Mouse (Mus musculus) MEL (cell line): ENCODE data around the gene Slc17a6. TPM values are rescaled to one million over a fixed set of nuclear protein-coding genes. Genes with fewer than 3 reads are reported as not detected.

ENCODE experiments used
- DNase-seq: peaks from one replicate; pipeline ENCODE4 v3.0.0; 2011; ENCODE audit warnings: low read depth, low spot score
- H3K27ac ChIP-seq: 2 replicates; pipeline ENCODE4 v1.5.1; 2012; ENCODE audit warnings: low read depth, mild to moderate bottlenecking, control low read depth, low read length, moderate library complexity; ENCODE audit not compliant: control insufficient read depth
- H3K27me3 ChIP-seq, 2 experiments: fragments of 150-350 bp in 1 of 2; sonication (generic) in 1 of 2; 2 replicates each; pipeline ENCODE4 v1.6.1; 2012; ENCODE audit warnings: low read length in 2 of 2, mild to moderate bottlenecking in 2 of 2, improper control_type of control experiment in 1 of 2, moderate library complexity in 1 of 2; ENCODE audit not compliant: insufficient read depth in 2 of 2, control insufficient read depth in 1 of 2
- H3K36me3 ChIP-seq, 2 experiments: 2 replicates each; pipeline ENCODE4 v1.6.1; 2012 to 2014; ENCODE audit warnings: low read length in 2 of 2, improper control_type of control experiment in 1 of 2, inconsistent platforms in 1 of 2, mild to moderate bottlenecking in 1 of 2; ENCODE audit not compliant: insufficient read depth in 2 of 2, control insufficient read depth in 1 of 2
- H3K4me1 ChIP-seq, 2 experiments: fragments of 150-350 bp in 1 of 2; sonication (generic) in 1 of 2; 2 replicates each; pipeline ENCODE4 v1.6.1; 2012; ENCODE audit warnings: low read length in 2 of 2, improper control_type of control experiment in 1 of 2, mild to moderate bottlenecking in 1 of 2; ENCODE audit not compliant: insufficient read depth in 2 of 2, control insufficient read depth in 1 of 2
- H3K4me3 ChIP-seq, 2 experiments: fragments of 150-350 bp in 1 of 2; sonication (generic) in 1 of 2; 2 replicates each; pipeline ENCODE4 v1.5.1; 2012; ENCODE audit warnings: low read depth in 2 of 2, low read length in 2 of 2, mild to moderate bottlenecking in 2 of 2, moderate library complexity in 2 of 2, control low read depth in 1 of 2, improper control_type of control experiment in 1 of 2; ENCODE audit not compliant: control insufficient read depth in 1 of 2, insufficient read depth in 1 of 2
- H3K79me2 ChIP-seq: 2 replicates; pipeline ENCODE4 v1.6.1; 2012; ENCODE audit warnings: mild to moderate bottlenecking, low read length, moderate library complexity; ENCODE audit not compliant: control insufficient read depth, poor library complexity, insufficient read depth
- H3K9ac ChIP-seq: 2 replicates; pipeline ENCODE4 v1.6.1; 2012; ENCODE audit warnings: low read depth, mild to moderate bottlenecking, control low read depth, low read length, moderate library complexity; ENCODE audit not compliant: control insufficient read depth, poor library complexity, severe bottlenecking
- H3K9me3 ChIP-seq: fragments of 150-350 bp; sonication (generic); replicated peaks from 2 replicates; pipeline ENCODE4 v1.6.1; 2012; ENCODE audit warnings: mild to moderate bottlenecking, low read length, improper control_type of control experiment, moderate library complexity; ENCODE audit not compliant: insufficient read depth
- BHLHE40 ChIP-seq: IDR thresholded peaks from 2 replicates; pipeline ENCODE4 v1.6.1; 2012; ENCODE audit warnings: low read depth, mild to moderate bottlenecking, inconsistent platforms, low read length, improper control_type of control experiment, borderline replicate concordance
- CTCF ChIP-seq, 3 experiments: IDR thresholded peaks in 2 of 3; conservative IDR thresholded peaks in 1 of 3; 2 replicates each; pipeline ENCODE4 v1.5.1; 2011 to 2012; ENCODE audit warnings: low read length in 3 of 3, low read depth in 2 of 3, mild to moderate bottlenecking in 2 of 3, improper control_type of control experiment in 1 of 3, inconsistent platforms in 1 of 3, mixed read lengths in 1 of 3, moderate library complexity in 1 of 3; ENCODE audit not compliant: control insufficient read depth in 1 of 3, insufficient read depth in 1 of 3, poor library complexity in 1 of 3, severe bottlenecking in 1 of 3
- E2F4 ChIP-seq: IDR thresholded peaks from 2 replicates; pipeline ENCODE4 v1.6.1; 2011; ENCODE audit warnings: low read depth, low read length, improper control_type of control experiment, borderline replicate concordance
- ELF1 ChIP-seq: IDR thresholded peaks from 2 replicates; pipeline ENCODE4 v1.6.1; 2014; ENCODE audit warnings: low read depth, mild to moderate bottlenecking, inconsistent platforms, low read length, improper control_type of control experiment, moderate library complexity
- EP300 ChIP-seq, 2 experiments: IDR thresholded peaks; 2 replicates each; pipeline ENCODE4 v1.6.1; 2011; ENCODE audit warnings: improper control_type of control experiment in 2 of 2, low read length in 2 of 2, low read depth in 1 of 2, mild to moderate bottlenecking in 1 of 2
- ETS1 ChIP-seq: IDR thresholded peaks from 2 replicates; pipeline ENCODE4 v1.6.1; 2012; ENCODE audit warnings: low read depth, mild to moderate bottlenecking, inconsistent platforms, low read length, improper control_type of control experiment, moderate library complexity
- GABPA ChIP-seq: IDR thresholded peaks from 2 replicates; pipeline ENCODE4 v1.6.1; 2012; ENCODE audit warnings: low read depth, mild to moderate bottlenecking, inconsistent platforms, low read length, improper control_type of control experiment, moderate library complexity
- GATA1 ChIP-seq: IDR thresholded peaks from 2 replicates; pipeline ENCODE4 v1.6.1; 2011; ENCODE audit warnings: low read depth, low read length, improper control_type of control experiment
- HCFC1 ChIP-seq: IDR thresholded peaks from 2 replicates; pipeline ENCODE4 v1.6.1; 2012; ENCODE audit warnings: low read depth, mild to moderate bottlenecking, inconsistent platforms, low read length, improper control_type of control experiment, moderate library complexity
- JUND ChIP-seq: IDR thresholded peaks from 2 replicates; pipeline ENCODE4 v1.6.1; 2011; ENCODE audit warnings: low read depth, mild to moderate bottlenecking, improper control_type of control experiment, low read length
- MAFK ChIP-seq: IDR thresholded peaks from 2 replicates; pipeline ENCODE4 v1.6.1; 2011; ENCODE audit warnings: low read depth, mild to moderate bottlenecking, low read length, improper control_type of control experiment, borderline replicate concordance
- MAX ChIP-seq: IDR thresholded peaks from 2 replicates; pipeline ENCODE4 v1.6.1; 2011; ENCODE audit warnings: low read length, improper control_type of control experiment
- MAZ ChIP-seq: IDR thresholded peaks from 2 replicates; pipeline ENCODE4 v1.6.1; 2012; ENCODE audit warnings: low read depth, mild to moderate bottlenecking, inconsistent platforms, low read length, improper control_type of control experiment
- MEF2A ChIP-seq: IDR thresholded peaks from 2 replicates; pipeline ENCODE4 v1.6.1; 2014; ENCODE audit warnings: low read depth, mild to moderate bottlenecking, inconsistent platforms, low read length, improper control_type of control experiment; ENCODE audit not compliant: poor library complexity, insufficient replicate concordance, severe bottlenecking; ENCODE audit errors: extremely low read depth
- MXI1 ChIP-seq: IDR thresholded peaks from 2 replicates; pipeline ENCODE4 v1.6.1; 2011; ENCODE audit warnings: mild to moderate bottlenecking, low read depth, low read length, improper control_type of control experiment
- MYB ChIP-seq: IDR thresholded peaks from 2 replicates; pipeline ENCODE4 v1.6.1; 2011; ENCODE audit warnings: mild to moderate bottlenecking, low read depth, low read length, improper control_type of control experiment
- MYC ChIP-seq: IDR thresholded peaks from 2 replicates; pipeline ENCODE4 v1.6.1; 2011; ENCODE audit warnings: low read depth, mild to moderate bottlenecking, low read length, improper control_type of control experiment, moderate library complexity
- NELFE ChIP-seq: IDR thresholded peaks from 2 replicates; pipeline ENCODE4 v1.6.1; 2011; ENCODE audit warnings: low read depth, low read length, improper control_type of control experiment
- POLR2AphosphoS5 ChIP-seq: IDR thresholded peaks from 2 replicates; pipeline ENCODE4 v1.6.1; 2012; ENCODE audit warnings: low read depth, borderline replicate concordance, mild to moderate bottlenecking, inconsistent platforms, low read length, moderate library complexity, mixed read lengths
- RCOR1 ChIP-seq: IDR thresholded peaks from 2 replicates; pipeline ENCODE4 v1.6.1; 2012; ENCODE audit warnings: low read depth, mild to moderate bottlenecking, inconsistent platforms, low read length, improper control_type of control experiment
- SIN3A ChIP-seq: IDR thresholded peaks from 2 replicates; pipeline ENCODE4 v1.6.1; 2012; ENCODE audit warnings: low read length, improper control_type of control experiment, inconsistent platforms
- SMC3 ChIP-seq: IDR thresholded peaks from 2 replicates; pipeline ENCODE4 v1.6.1; 2011; ENCODE audit warnings: low read depth, low read length, improper control_type of control experiment
- TBP ChIP-seq: IDR thresholded peaks from 2 replicates; pipeline ENCODE4 v1.8.0; 2011; ENCODE audit warnings: low read depth, low read length, improper control_type of control experiment
- TCF12 ChIP-seq: IDR thresholded peaks from 2 replicates; pipeline ENCODE4 v1.6.1; 2014; ENCODE audit warnings: low read depth, mild to moderate bottlenecking, inconsistent platforms, low read length, improper control_type of control experiment, moderate library complexity
- UBTF ChIP-seq: IDR thresholded peaks from 2 replicates; pipeline ENCODE4 v1.6.1; 2012; ENCODE audit warnings: low read depth, mild to moderate bottlenecking, inconsistent platforms, low read length, improper control_type of control experiment, moderate library complexity, borderline replicate concordance; ENCODE audit not compliant: insufficient read depth
- USF1 ChIP-seq: IDR thresholded peaks from 2 replicates; pipeline ENCODE4 v1.6.1; 2014; ENCODE audit warnings: low read depth, mild to moderate bottlenecking, inconsistent platforms, low read length, improper control_type of control experiment, moderate library complexity
- USF2 ChIP-seq, 2 experiments: IDR thresholded peaks; 2 replicates each; pipeline ENCODE4 v1.6.1; 2011 to 2012; ENCODE audit warnings: improper control_type of control experiment in 2 of 2, low read length in 2 of 2, borderline replicate concordance in 1 of 2, inconsistent platforms in 1 of 2, low read depth in 1 of 2, mild to moderate bottlenecking in 1 of 2; ENCODE audit not compliant: insufficient read depth in 1 of 2
- ZKSCAN1 ChIP-seq: IDR thresholded peaks from 2 replicates; pipeline ENCODE4 v1.6.1; 2012; ENCODE audit warnings: low read depth, mild to moderate bottlenecking, inconsistent platforms, low read length, improper control_type of control experiment, moderate library complexity
- ZMIZ1 ChIP-seq: IDR thresholded peaks from 2 replicates; pipeline ENCODE4 v1.6.1; 2012; ENCODE audit warnings: low read depth, mild to moderate bottlenecking, inconsistent platforms, low read length, improper control_type of control experiment, moderate library complexity
- ZNF384 ChIP-seq: IDR thresholded peaks from 2 replicates; pipeline ENCODE4 v1.6.1; 2012; ENCODE audit warnings: low read depth, mild to moderate bottlenecking, inconsistent platforms, low read length, improper control_type of control experiment
- polyA plus RNA-seq, 2 experiments: library from polyadenylated mRNA; stranded (reverse) in 1 of 2; unstranded in 1 of 2; fragments of >175 nt in 1 of 2; fragments of >200 nt in 1 of 2; gene quantifications; 2 replicates each; pipeline versions ENCODE4 v1.2.1 to v1.2.4; 2012; ENCODE audit warnings: low replicate concordance in 2 of 2, low read depth in 1 of 2; ENCODE audit not compliant: insufficient read length in 2 of 2, insufficient read depth in 1 of 2, missing spikeins in 1 of 2
- total RNA-seq: library from RNA; depleted of rRNA; stranded (reverse); fragments of 300-350 nt; gene quantifications from 2 replicates; pipeline ENCODE4 v1.2.3, GENCODE M21; 2012

Slc17a6 gene
- total and polyA plus RNA-seq, 3 experiments, result not detected

DNA sequence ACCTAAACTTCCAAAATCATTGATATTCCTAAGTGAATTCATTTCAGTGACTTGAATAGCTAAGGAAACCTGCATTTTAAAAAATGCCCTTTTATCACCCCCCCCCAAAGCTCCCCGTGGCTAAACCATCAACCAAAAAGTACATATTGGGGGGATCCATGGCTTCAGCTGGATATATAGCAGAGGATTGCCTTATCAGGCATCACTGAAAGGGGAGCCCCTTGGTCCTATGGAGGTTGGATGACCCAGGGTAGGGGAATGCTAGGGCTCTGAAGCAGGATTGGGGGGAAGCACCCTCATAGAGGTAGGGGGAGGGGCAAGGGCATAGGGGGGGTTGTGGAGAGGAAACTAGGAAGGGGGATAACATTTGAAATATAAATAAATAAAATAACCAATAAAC, 1.8 kb upstream of the Slc17a6 start (continued):
- TF ChIP-seq MXI1, result no peak

DNA sequence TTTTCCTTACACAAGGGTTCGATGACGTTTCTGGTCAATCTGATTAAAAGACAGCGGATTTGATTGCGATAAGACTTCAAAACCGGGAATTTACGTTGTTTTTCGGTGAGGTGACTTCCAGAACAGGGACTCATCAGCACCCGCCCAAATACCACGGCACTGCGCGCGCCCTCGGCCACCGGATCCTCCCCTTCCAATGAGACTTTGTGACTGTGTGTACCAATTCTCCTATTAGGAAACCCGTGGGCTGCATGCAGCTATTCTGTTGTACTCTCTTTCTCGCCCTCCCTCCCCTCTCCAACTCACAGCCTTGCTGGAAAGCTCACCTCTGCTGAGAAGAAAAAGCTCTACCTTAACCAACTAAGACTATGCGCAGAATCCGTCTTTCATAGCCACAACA, 390 bp downstream of the Slc17a6 start:
- Histone ChIP-seq H3K27ac (no peak overlapping the region), H3K79me2 (no peaks in the 10 kb centered on the region), H3K9me3 (no peaks in the 10 kb centered on the region), H3K4me3 (no peak overlapping the region), H3K27me3 (no peaks in the 10 kb centered on the region), H3K9ac (no peak overlapping the region), H3K36me3 (no peaks in the 10 kb centered on the region), H3K4me1 (no peaks in the 10 kb centered on the region)
- DNase-seq, result no peak
- TF ChIP-seq EP300 (IDR thresholded peaks at IDR 0.05; ENCODE audit: low read depth in 1 of 2, low read length in 2 of 2) (no peak), ZMIZ1 (no peak), USF1 (no peak), HCFC1 (no peak), JUND (no peak), MEF2A (no peak), GATA1 (no peak), MYC (no peak), SIN3A (no peak), NELFE (no peak), ZNF384 (no peak), ELF1 (no peak), ETS1 (no peak), CTCF (IDR thresholded peaks at IDR 0.05 in 2 of 3, conservative IDR thresholded peaks at IDR 0.05 in 1 of 3; ENCODE audit: control insufficient read depth in 1 of 3, insufficient read depth in 1 of 3, low read depth in 2 of 3, low read length in 3 of 3, poor library complexity in 1 of 3, severe bottlenecking in 1 of 3) (no peak), GABPA (no peak), SMC3 (no peak), POLR2AphosphoS5 (no peak), MAFK (no peak), MXI1 (no peak), MAZ (no peak)

DNA sequence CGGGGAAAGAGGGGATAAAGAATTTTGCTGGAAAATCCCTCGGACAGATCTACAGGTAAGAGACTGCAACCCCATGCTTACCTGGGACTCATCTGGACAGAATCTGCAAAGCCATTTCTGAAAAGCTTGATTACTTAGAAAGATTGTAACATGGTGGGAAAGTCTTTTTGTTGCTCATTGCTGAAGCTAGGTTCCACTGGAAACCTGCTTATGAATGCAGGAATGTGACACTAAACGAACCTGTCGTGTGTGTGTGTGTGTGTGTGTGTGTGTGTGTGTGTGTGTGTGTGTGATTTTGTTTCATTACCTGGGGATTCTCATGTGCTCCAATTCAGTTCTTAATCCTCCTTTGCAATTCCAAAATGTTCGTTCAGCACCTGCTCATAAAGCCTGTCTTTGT, 860 bp downstream of the Slc17a6 start:
- H3K36me3 ChIP-seq, result no peaks in the 10 kb centered on the region
- no peaks in the 10 kb centered on the region for H3K4me1 ChIP-seq
- TF ChIP-seq POLR2AphosphoS5, result no peak
- TF ChIP-seq ETS1, result no peak
- TF ChIP-seq MXI1, result no peak
- no peak for TF ChIP-seq HCFC1
- no peak for TF ChIP-seq USF2 (IDR thresholded peaks at IDR 0.05; ENCODE audit: borderline replicate concordance in 1 of 2, insufficient read depth in 1 of 2, low read depth in 1 of 2, low read length in 2 of 2)
- no peak for TF ChIP-seq EP300 (IDR thresholded peaks at IDR 0.05; ENCODE audit: low read depth in 1 of 2, low read length in 2 of 2)
- TF ChIP-seq MYB, result no peak
- no peak for TF ChIP-seq MAX
- TF ChIP-seq BHLHE40, result no peak
- TF ChIP-seq ZKSCAN1, result no peak
- no peak for TF ChIP-seq UBTF
- no peak for TF ChIP-seq TBP
- TF ChIP-seq TCF12, result no peak
- no peak for TF ChIP-seq RCOR1
- no peak for TF ChIP-seq NELFE
- TF ChIP-seq MYC, result no peak
- TF ChIP-seq MEF2A, result no peak
- no peak for TF ChIP-seq E2F4
- H3K9ac ChIP-seq, result no peak overlapping the region
- H3K4me3 ChIP-seq, result no peak overlapping the region
- H3K27ac ChIP-seq, result no peak overlapping the region
- no peaks in the 10 kb centered on the region for H3K79me2 ChIP-seq
- no peaks in the 10 kb centered on the region for H3K27me3 ChIP-seq
- H3K9me3 ChIP-seq, result no peaks in the 10 kb centered on the region
- no peak for DNase-seq
